Mouse (Mus musculus) adrenal gland, adult 18-20 months (tissue): Measurements from ENCODE around the gene Unc93a. TPM values are rescaled to one million over a fixed set of nuclear protein-coding genes. Genes with fewer than 3 reads are reported as not detected.
"Not testable (repeated sequence)": the region's sequence is repeated elsewhere in the genome, so short reads cannot be mapped to it uniquely, and the experiment has no call there.

Source experiments
- DNase-seq, 2 experiments: peaks; one replicate each; pipeline ENCODE4 v3.0.0; 2021 to 2022; ENCODE audit warnings: low spot score in 2 of 2
- total RNA-seq, 2 experiments: library from RNA; stranded (reverse); gene quantifications; 1 replicate in 1 of 2; 2 replicates in 1 of 2; pipeline ENCODE4 v1.2.3; 2021

The Unc93a gene
- total RNA-seq, 2 experiments from 2014 or later, result 0.50 TPM; not detected in 1

GRCm38 (mm10) chr17:13091510-13091909 lies 40.1 kb downstream of the Unc93a start:
- DNase-seq, result not testable (repeated sequence)

- DNase-seq, result not testable (repeated sequence)
Observed at GRCm38 (mm10) chr17:13069227-13069626, 62.4 kb downstream of the Unc93a start.

GRCm38 (mm10) chr17:13067864-13068385 lies 63.7 kb downstream of the Unc93a start:
- DNase-seq, result not testable (repeated sequence)

- not testable (repeated sequence) for DNase-seq
Observed at GRCm38 (mm10) chr17:13062882-13063281, 68.7 kb downstream of the Unc93a start.

GRCm38 (mm10) chr17:13060804-13061203 lies 70.8 kb downstream of the Unc93a start, which contains the start of gene Tcp10b:
Tcp10b (plus strand) TSS chr17:13061104.
- not testable (repeated sequence) for DNase-seq

Other genes starting within 250 kb of the Unc93a start
- gene Pnldc1, start 221.6 kb downstream of the Unc93a start, total RNA-seq, result 1 to 10 TPM; 3.3 to 5.5 TPM
- gene Tcp1, start 216.1 kb downstream of the Unc93a start, total RNA-seq, result 100 to 1,000 TPM; 233 to 235 TPM
- gene Mrpl18, start 215.5 kb downstream of the Unc93a start, total RNA-seq, result 10 to 100 TPM; 69.9 to 72.7 TPM
- 1 to 10 TPM in 1 of 2 experiments, under 1 TPM in 1; 0.86 to 1.4 TPM for gene Acat3, start 191.2 kb downstream of the Unc93a start, total RNA-seq
- 100 to 1,000 TPM in 1 of 2 experiments, 10 to 100 TPM in 1; 78.2 to 190 TPM for gene Acat2, start 171.1 kb downstream of the Unc93a start, total RNA-seq
- gene Wtap, start 137.6 kb downstream of the Unc93a start, total RNA-seq, result 10 to 100 TPM; 55.4 to 55.6 TPM
- gene Sod2, start 125.0 kb downstream of the Unc93a start, total RNA-seq, result 100 to 1,000 TPM; 428 to 588 TPM
- under 1 TPM in 1 of 2 experiments, not detected in 1; 0.77 TPM for gene Gpr31b, start 79.5 kb downstream of the Unc93a start, total RNA-seq
- under 1 TPM; 0.19 to 0.73 TPM for gene Tcp10b, start 70.7 kb downstream of the Unc93a start, total RNA-seq
- not detected for gene Smok2a, start 89.4 kb upstream of the Unc93a start, total RNA-seq
- gene Smok2b, start 98.4 kb upstream of the Unc93a start, total RNA-seq, result not detected
- not detected for gene Tcp10c, start 222.8 kb upstream of the Unc93a start, total RNA-seq